Mouse (Mus musculus) megakaryocyte-erythroid progenitor cell, adult 5 weeks (primary cell): ENCODE results near the gene Spx. TPM values are rescaled to one million over a fixed set of nuclear protein-coding genes. Genes with fewer than 3 reads are reported as not detected.

ENCODE experiments used
- polyA plus RNA-seq: library from polyadenylated mRNA; stranded (reverse); fragments of >175 nt; gene quantifications from 2 replicates; pipeline ENCODE4 v1.2.3, GENCODE M21; 2012

Spx gene
- polyA plus RNA-seq: 0.13 and 0.71 TPM in 2 replicates

GRCm38 (mm10) chr6:142412906-142413491, at the start of gene Spx:
Gene Spx (plus strand): TSS chr6:142413441.

GRCm38 (mm10) chr6:142387011-142387754, 26.1 kb upstream of the Spx start, which contains the start of the genes Recql and Golt1b:
Gene Recql (minus strand): TSS chr6:142387087.
Gene Golt1b (plus strand): TSS chr6:142387221.

Other genes with a start within 250 kb of the Spx start
- not detected in 2 replicates for gene Slco1a6, start 204.9 kb upstream of the Spx start, polyA plus RNA-seq
- gene Iapp, start 115.0 kb upstream of the Spx start, polyA plus RNA-seq: not detected in 2 replicates
- gene Slco1a5, start 90.5 kb upstream of the Spx start, polyA plus RNA-seq: not detected in 2 replicates
- gene Pyroxd1, start 67.8 kb upstream of the Spx start, polyA plus RNA-seq: 1.3 and 1.5 TPM in 2 replicates
- gene Recql, start 26.4 kb upstream of the Spx start, polyA plus RNA-seq: 4.4 and 4.5 TPM in 2 replicates
- 32.0 and 32.5 TPM in 2 replicates for gene Golt1b, start 26.2 kb upstream of the Spx start, polyA plus RNA-seq
- not detected in 2 replicates for gene Gys2, start 59.7 kb downstream of the Spx start, polyA plus RNA-seq
- gene Ldhb, start 94.5 kb downstream of the Spx start, polyA plus RNA-seq: 14.3 and 22.2 TPM in 2 replicates
- not detected in 2 replicates for gene Kcnj8, start 158.2 kb downstream of the Spx start, polyA plus RNA-seq